Mouse (Mus musculus) gonadal fat pad, adult 2 months (tissue): ENCODE measurements at regions not wholly inside any gene's neighbourhood (a gene's known extent, or its start where the extent isn't known, plus 50 kb on each side); places are given as distances from the start of the nearest gene placed in this dataset.
A peak's percentile ranks its signal among the peaks of the same experiment; 100 is the strongest.

ENCODE experiments used
- DNase-seq: peaks from one replicate; pipeline ENCODE4 v3.0.0-alpha.2; 2012; ENCODE audit warnings: low read depth

GRCm38 (mm10) chr12:12147088-12147687, 114.8 kb upstream of the Fam49a start:
- no peak for DNase-seq

- DNase-seq: no peak
Measured at GRCm38 (mm10) chr12:12147847-12148246, 114.1 kb upstream of the Fam49a start.

GRCm38 (mm10) chr12:12148659-12149399, 113.1 kb upstream of the Fam49a start:
- DNase-seq: no peak

GRCm38 (mm10) chr12:12164411-12164810, 97.5 kb upstream of the Fam49a start:
- DNase-seq: no peak

DNA sequence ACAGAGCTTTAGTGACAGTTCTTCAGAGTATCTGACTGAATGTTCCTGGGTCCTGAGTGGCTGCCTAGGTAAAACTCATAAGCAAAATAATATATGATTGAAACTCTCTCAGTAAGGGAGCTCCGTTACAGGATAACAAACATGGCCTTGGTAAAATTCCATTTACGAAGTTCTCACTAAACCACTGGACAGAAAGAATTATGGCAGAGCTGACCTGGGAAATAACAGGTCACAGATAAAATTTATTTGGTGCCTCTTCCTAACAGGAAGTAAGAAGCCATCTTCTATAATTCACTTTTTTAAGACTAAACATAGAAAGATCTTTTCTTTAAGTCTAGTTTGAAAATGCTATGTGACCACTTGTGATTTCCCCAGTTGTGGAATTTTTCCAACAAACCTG, 91.4 kb upstream of the Fam49a start:
- no peak for DNase-seq

- no peak for DNase-seq
Measured at GRCm38 (mm10) chr12:12172087-12172823, 89.7 kb upstream of the Fam49a start.

- no peak for DNase-seq
Measured at GRCm38 (mm10) chr12:12176331-12177263, 85.3 kb upstream of the Fam49a start.

GRCm38 (mm10) chr12:12177264-12178043, 84.5 kb upstream of the Fam49a start:
- DNase-seq: no peak

- DNase-seq: no peak
Measured at GRCm38 (mm10) chr12:12178391-12178790, 83.5 kb upstream of the Fam49a start.

DNA sequence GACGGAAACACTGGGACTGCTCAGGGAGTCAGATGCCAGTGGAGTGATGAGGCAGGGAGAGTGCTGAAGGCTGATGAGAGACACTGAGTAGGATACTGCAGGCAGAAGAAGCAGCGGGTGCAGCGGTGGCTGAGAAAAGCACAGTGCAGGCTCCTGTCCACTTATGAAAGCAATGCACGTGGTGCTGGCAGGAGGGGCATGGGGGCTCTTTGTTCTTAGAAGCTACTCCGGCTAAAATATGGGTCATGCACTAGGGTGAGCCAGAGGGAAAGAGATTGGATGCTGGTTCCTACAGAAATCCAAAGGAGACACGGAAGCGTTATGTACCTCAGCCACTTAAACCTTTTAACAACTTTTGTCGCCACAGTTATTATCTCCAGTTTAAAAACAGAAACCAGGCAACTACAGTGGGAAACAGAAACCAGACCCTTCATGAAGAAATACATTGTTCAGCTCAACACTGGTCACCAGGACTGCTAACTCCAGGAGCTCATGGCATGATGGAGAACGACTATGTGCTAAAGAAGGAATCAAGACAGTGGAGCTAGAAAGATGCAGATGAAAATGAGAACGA, 82.6 kb upstream of the Fam49a start:
- no peak for DNase-seq

DNA sequence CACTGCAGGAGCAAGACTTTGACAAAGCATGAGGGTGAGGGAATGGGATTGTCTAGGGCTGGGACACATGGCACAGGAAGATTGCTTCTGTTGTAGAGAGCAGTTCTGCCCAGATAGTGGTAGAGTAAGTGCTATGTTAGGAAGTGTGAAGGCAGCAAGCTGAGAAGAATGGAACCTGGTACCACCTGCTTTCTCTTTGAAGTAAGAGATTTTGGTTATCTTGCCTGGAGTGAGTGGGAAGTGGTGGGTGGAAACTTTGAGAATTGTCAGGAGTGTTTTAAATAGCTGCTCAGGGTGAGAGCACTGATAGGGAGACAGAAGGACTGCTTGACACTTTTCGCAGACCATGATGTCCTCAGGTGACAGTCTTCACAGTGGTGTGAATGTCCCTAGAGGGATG, 81.0 kb upstream of the Fam49a start:
- DNase-seq: no peak

DNA sequence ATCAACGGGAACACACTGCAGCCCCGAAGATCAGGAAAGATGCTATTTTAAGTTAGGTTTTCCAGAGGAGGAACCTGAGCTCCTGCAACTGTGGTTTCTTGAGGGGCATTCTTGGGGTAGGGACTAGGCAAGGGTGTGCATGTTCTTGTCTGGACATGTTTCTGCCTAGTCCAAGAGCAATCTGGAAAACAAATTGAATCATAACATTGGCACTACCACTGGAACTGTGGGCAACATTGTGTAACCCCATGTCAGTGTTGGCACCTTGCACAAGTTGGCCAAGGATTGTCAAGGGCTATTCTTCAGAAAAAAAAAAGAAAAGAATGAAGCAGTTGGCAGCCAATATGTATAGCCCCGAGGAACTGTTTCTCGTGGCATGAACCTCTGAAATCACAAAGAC, 80.3 kb upstream of the Fam49a start:
- DNase-seq: peak; percentile 69

GRCm38 (mm10) chr12:12186353-12186752, 75.6 kb upstream of the Fam49a start:
- no peak for DNase-seq

DNA sequence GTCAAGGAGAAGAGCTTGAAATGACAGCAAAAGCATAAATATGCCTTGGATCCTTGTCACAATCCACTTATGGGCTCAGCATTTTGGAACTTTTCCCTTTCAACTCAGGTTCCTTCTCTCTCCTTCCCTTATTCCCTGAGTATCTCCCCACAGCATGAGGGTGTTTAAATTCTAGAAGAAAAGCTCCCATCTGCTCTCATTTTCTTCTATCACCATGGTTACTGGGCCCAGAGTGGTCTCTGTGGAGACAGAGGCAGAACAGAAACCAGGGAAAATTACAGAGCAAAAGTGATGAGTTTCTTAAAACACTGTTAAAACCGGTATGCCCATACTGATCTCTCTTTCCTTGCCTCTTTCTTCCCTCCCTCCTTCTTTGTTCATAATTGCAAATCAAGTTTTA, 66.9 kb upstream of the Fam49a start:
- no peak for DNase-seq

- DNase-seq: no peak
Measured at GRCm38 (mm10) chr12:12196627-12197026, 65.3 kb upstream of the Fam49a start.

DNA sequence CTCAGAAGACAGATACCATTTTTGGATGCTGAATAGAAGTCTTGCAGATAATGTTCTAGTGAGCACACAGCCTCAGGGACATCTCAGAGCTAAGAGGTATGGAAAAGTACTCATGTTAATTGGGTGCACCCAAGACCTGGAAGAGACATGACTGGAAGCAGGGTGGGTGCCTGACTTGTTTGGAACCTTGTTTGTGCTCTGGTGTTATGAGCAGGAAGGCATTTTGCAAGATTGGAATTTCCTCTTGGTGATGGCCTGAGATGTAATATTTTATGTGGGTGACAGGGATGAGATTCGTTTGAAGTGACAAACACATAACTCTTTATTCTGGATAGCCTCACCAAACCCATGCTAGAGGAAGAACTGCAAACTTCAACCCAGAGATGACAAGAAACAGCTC, 53.7 kb upstream of the Fam49a start:
- DNase-seq: no peak
